Mouse (Mus musculus) liver, adult 10 weeks (tissue): Measurements from ENCODE around the gene Aen. TPM values are rescaled to one million over a fixed set of nuclear protein-coding genes. Genes with fewer than 3 reads are reported as not detected.

Source experiments
- polyA plus RNA-seq: library from polyadenylated mRNA; stranded (reverse); fragments of 350-450 nt; fragmentation: Illumina TruSeq; extraction: RNeasy Lipid Tissue Mini Kit (QIAGEN cat#74804); gene quantifications from one replicate; pipeline ENCODE4 v1.2.3, GENCODE M21; 2014; ENCODE audit warnings: low read depth, low replicate concordance

Gene Aen
- 5.1 TPM for polyA plus RNA-seq

DNA sequence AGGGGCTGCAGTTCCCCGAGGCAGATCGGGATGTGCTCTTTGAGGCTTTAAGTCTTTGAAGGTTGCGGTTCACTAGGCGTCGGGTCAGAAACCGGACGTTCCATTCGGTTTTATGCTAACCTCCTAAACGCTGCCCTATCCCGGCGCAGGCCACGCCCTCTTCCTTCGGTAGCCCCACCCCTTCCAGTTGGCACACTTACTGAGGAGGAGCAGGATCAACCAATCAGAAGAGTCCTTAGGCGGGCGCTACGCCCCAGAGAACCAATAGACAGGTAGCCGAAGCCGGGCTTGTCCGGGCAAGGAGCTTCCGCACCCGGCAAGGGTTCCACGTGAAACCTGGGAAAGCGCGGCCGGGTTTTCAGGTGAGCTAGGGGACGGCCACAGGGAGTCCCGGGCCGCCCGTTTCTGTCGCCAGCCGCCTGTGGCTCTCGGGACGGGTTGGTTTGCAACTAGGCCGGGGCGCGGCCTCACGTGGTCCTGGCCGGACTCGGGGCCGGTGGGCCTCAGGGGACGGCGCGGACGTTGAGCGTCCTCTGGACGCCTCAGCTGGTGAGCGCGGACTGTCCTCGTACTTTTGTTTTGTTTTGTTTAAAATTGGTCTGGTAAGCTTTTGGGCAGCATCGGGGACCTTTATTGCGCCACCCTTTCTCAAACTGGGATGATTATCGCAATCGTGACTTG lies at the start of gene Aen:
Gene Aen (plus strand): TSS at position 202 of the 681 bp plus-strand sequence.

GRCm38 (mm10) chr7:78846737-78847434 lies 48.8 kb upstream of the Aen start, which contains the start of gene Det1:
Det1 (minus strand) TSS chr7:78847263.

GRCm38 (mm10) chr7:78912974-78913474 lies 17.4 kb downstream of the Aen start, which contains the start of gene Isg20:
Isg20 (plus strand) TSS chr7:78913424.

Other genes starting within 250 kb of the Aen start
- gene Ntrk3, start 157.8 kb upstream of the Aen start, polyA plus RNA-seq, result not detected
- 1.6 TPM for gene Mrps11, start 112.7 kb upstream of the Aen start, polyA plus RNA-seq
- 7.9 TPM for gene Mrpl46, start 112.3 kb upstream of the Aen start, polyA plus RNA-seq
- gene Det1, start 48.6 kb upstream of the Aen start, polyA plus RNA-seq, result 3.5 TPM
- gene Isg20, start 17.6 kb downstream of the Aen start, polyA plus RNA-seq, result 1.2 TPM
- gene Acan, start 157.6 kb downstream of the Aen start, polyA plus RNA-seq, result not detected
- not detected for gene Hapln3, start 235.2 kb downstream of the Aen start, polyA plus RNA-seq